Mouse (Mus musculus) brain, embryonic 14.5 days (tissue): Measurements from ENCODE around the gene Lrrc45.

ENCODE experiments used
- CTCF ChIP-seq: fragments of 200-500 bp; IDR thresholded peaks from 2 replicates; pipeline ENCODE4 v1.5.1; 2012; ENCODE audit warnings: inconsistent platforms, mild to moderate bottlenecking, moderate library complexity, borderline replicate concordance; ENCODE audit not compliant: insufficient read depth, insufficient read length; ENCODE audit errors: extremely low read depth
- POLR2A ChIP-seq: fragments of 200-500 bp; IDR thresholded peaks from 2 replicates; pipeline ENCODE4 v1.6.1; 2012; ENCODE audit warnings: mild to moderate bottlenecking, inconsistent platforms, borderline replicate concordance; ENCODE audit not compliant: poor library complexity, insufficient read depth, insufficient read length, severe bottlenecking; ENCODE audit errors: extremely low read depth

DNA sequence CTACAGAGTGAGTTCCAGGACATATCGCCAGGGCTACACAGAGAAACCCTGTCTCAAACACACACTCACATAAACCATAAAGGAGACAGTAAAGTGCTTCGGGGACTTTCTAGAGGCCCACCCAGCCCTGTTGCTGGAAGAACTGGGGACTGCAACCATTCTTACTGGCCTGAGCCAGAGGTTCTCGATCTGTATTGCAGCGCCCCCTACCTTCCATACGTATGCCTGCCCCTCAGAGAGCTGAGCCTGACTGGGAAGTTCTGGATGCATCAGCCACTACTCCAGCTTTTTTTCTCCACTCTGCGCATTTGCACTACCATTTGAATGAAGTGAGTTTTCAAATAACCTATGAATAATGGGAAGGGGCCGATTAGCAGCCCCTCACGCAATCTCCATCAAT lies 35.7 kb downstream of the Lrrc45 start:
- TF ChIP-seq POLR2A (no peak), CTCF (peak; percentile 43; the same call in 1 of the 2 replicates)
